Mouse (Mus musculus) frontal cortex, adult 2 months (tissue): ENCODE results near the gene Col16a1. TPM values are rescaled to one million over a fixed set of nuclear protein-coding genes. Genes with fewer than 3 reads are reported as not detected.
A peak's percentile ranks its signal among the peaks of the same experiment; 100 is the strongest.

ENCODE experiments used
- DNase-seq, 2 experiments: peaks; one replicate each; pipeline ENCODE4 v3.0.0; 2022; ENCODE audit warnings: low spot score in 1 of 2; ENCODE audit errors: extremely low spot score in 1 of 2
- polyA plus RNA-seq: library from polyadenylated mRNA; depleted of rRNA; stranded (reverse); fragments of >200 nt; gene quantifications from 2 replicates; pipeline ENCODE4 v1.2.3, GENCODE M21; 2012; rRNA removed

Col16a1 gene
- polyA plus RNA-seq, 1 experiment: 40.4 TPM

DNA sequence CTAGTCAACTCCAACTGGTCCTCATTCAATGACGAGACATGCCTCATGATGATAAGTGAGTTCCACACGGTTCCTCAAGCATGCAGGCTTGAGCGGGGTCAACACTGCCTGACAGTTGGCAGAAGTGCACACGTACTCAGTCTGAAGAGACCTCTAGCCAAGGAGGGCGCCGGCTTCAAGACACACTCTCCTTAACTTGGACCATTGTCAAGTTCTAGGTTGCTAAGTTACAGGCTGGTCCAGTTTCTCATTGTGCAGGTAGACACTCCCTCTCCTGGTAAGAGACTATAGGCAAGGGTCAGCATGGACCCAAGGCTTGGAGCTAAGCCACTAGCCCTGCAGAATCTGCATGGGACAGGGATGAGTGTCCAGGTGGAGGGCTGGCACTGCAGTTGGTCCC, 77.5 kb downstream of the Col16a1 start:
- DNase-seq: no peak

DNA sequence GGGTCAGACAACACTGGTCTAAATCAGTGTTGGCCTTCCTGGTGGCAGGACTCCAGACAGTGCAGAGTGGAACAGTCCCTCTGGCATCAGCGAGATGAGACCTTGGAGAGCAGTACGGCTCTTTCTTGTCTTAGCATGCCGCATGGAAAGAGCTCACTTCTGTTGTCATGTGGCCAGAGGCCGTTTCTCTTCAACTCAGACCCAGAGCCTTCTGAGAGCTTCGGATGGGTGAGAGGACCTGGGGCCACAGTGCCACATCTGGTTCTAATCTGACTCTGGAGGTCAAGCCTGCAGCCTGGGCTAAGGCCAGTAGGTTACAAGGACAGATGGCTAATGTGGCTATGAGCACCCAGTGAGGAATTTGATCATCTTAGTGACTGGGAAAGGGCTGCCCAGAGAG, 78.3 kb downstream of the Col16a1 start:
- no peak for DNase-seq

DNA sequence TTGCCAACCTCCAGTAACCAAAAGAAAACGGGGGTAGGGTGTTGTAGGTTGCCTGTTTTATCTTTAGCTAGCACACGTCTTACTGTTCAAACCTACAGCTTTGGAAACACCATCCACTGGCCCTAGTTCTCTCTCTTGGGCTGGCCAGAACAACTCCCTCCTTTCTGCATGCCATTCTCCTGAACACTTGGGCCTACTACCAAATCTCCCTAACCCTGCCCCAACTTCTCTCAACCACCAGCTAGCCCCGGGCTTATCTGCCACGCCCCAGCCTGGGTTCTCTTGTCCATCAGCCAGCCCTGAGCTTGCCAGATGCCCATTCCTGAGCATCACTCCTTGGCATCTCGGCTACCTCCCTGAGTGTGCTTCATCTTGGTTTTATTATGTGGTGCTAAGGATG, 81.3 kb downstream of the Col16a1 start:
- DNase-seq: no peak

GRCm38 (mm10) chr4:130130082-130130481, 82.4 kb downstream of the Col16a1 start:
- DNase-seq: no peak

DNA sequence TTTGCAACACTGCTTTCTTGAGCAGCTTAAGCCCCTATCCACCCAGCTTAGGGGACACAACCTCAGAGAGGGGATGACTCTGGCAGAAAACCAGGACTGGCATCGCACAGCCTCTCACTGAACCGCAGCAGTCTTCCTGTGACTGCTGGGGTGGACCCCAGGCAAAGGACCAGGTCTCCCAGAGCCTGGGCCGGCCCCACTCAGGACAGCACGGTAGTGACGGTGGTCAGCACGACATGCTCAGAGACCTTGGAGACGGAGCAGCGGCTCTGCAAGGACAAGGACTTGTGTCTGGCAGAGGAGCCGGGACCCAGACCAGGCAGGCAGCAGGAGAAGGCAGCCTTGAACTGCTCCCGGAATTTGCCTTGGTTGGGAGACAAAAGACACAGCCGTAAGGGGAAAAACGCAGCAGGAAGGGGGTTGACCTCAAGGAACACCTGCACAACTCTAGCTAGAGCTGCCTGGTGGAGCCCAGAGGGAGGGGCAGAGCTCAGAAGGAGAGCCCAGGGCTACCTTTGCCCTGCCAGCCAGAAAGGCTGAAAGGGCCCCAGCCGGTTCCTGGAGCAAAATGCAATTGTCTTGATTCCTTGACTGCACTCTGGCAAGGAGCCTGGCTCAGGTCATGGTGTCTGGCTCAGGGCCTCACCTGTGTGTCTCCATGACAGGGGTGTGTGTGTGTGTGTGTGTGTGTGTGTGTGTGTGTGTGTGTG, 83.2 kb downstream of the Col16a1 start:
- no peak for DNase-seq

- no peak for DNase-seq
Observed at GRCm38 (mm10) chr4:130131448-130132105, 83.9 kb downstream of the Col16a1 start.

DNA sequence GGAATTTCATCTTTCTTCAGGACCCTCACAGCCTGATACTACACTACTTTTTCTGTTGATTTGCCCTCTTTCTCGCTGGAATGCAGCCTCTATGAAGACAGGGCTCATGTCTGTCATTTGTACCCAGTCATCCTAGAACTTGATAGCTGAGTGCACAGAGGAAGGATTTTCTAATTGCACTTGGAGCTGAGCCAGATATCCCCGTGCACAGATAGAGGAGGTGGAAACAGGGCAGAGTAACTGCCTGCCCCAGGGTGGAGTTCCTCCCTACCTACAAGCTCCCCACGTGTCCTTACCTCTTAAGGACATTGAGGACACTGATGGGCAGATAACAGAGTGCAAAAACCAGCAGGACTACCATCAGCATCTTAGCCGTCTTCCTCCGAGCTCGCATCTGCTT, 85.8 kb downstream of the Col16a1 start:
- no peak for DNase-seq

GRCm38 (mm10) chr4:130138441-130139213, 91.0 kb downstream of the Col16a1 start:
- peak in 1 of 2 experiments; percentile 72 for DNase-seq

GRCm38 (mm10) chr4:130139214-130139492, 91.5 kb downstream of the Col16a1 start, which contains the start of gene Hcrtr1:
Hcrtr1 (minus strand) TSS chr4:130139359.
- DNase-seq: no peak

GRCm38 (mm10) chr4:130140992-130141402, 93.4 kb downstream of the Col16a1 start:
- peak; percentile 22 to 69 for DNase-seq

- no peak for DNase-seq
Observed at GRCm38 (mm10) chr4:130141786-130142185, 94.1 kb downstream of the Col16a1 start.

GRCm38 (mm10) chr4:130148405-130148804, 100.8 kb downstream of the Col16a1 start:
- no peak for DNase-seq

Other genes with a start within 250 kb of the Col16a1 start
- gene Ptp4a2, start 236.6 kb upstream of the Col16a1 start, polyA plus RNA-seq: 77.1 and 82.1 TPM in 2 replicates
- gene Spocd1, start 118.6 kb upstream of the Col16a1 start, polyA plus RNA-seq: 0.40 TPM in 2 replicates
- gene Adgrb2, start 63.0 kb upstream of the Col16a1 start, polyA plus RNA-seq: 263 and 272 TPM in 2 replicates
- 73.5 and 75.2 TPM in 2 replicates for gene Pef1, start 54.7 kb downstream of the Col16a1 start, polyA plus RNA-seq
- gene Hcrtr1, start 91.5 kb downstream of the Col16a1 start, polyA plus RNA-seq: 2.8 and 3.9 TPM in 2 replicates
- gene Tinagl1, start 127.3 kb downstream of the Col16a1 start, polyA plus RNA-seq: 12.1 and 14.4 TPM in 2 replicates
- not detected in 2 replicates for gene Gm853, start 174.6 kb downstream of the Col16a1 start, polyA plus RNA-seq
- 6.9 and 8.4 TPM in 2 replicates for gene Serinc2, start 231.4 kb downstream of the Col16a1 start, polyA plus RNA-seq